Mouse (Mus musculus) intestine, embryonic 14.5 days (tissue): Measurements from ENCODE around the gene Flad1. TPM values are rescaled to one million over a fixed set of nuclear protein-coding genes. Genes with fewer than 3 reads are reported as not detected.

ENCODE experiments used
- ATAC-seq: fragments of 200-750 bp; cut with Nextera tagmentation; replicated peaks from 2 replicates; pipeline ENCODE4 v1.8.0; 2017; ENCODE audit warnings: low read depth, moderate number of reproducible peaks, moderate TSS enrichment, moderate library complexity; ENCODE audit not compliant: low FRiP score, low TSS enrichment
- DNase-seq: peaks from one replicate; pipeline ENCODE4 v3.0.0-alpha.2; 2018; ENCODE audit warnings: low spot score
- H3K27ac ChIP-seq: fragments of 300-500 bp; sonication (generic); 2 replicates; pipeline ENCODE4 v1.5.1; 2014; ENCODE audit warnings: low read depth, mild to moderate bottlenecking, control low read depth
- H3K27me3 ChIP-seq: fragments of 300-500 bp; sonication (generic); replicated peaks from 2 replicates; pipeline ENCODE4 v1.6.1; 2014; ENCODE audit warnings: low read length, control low read depth; ENCODE audit not compliant: control insufficient read depth, insufficient read depth
- H3K36me3 ChIP-seq: fragments of 300-500 bp; sonication (generic); 2 replicates; pipeline ENCODE4 v1.6.1; 2014; ENCODE audit warnings: low read length, control low read depth; ENCODE audit not compliant: control insufficient read depth, insufficient read depth
- H3K4me1 ChIP-seq: fragments of 300-500 bp; sonication (generic); replicated peaks from 2 replicates; pipeline ENCODE4 v1.6.1; 2014; ENCODE audit warnings: low read length, control low read depth, mixed read lengths; ENCODE audit not compliant: control insufficient read depth, insufficient read depth
- H3K4me2 ChIP-seq: fragments of 300-500 bp; sonication (generic); 2 replicates; pipeline ENCODE4 v1.6.1; 2014; ENCODE audit warnings: low read length
- H3K4me3 ChIP-seq: fragments of 300-500 bp; sonication (generic); 2 replicates; pipeline ENCODE4 v1.5.1; 2014; ENCODE audit warnings: low read depth, low read length, control low read depth, mixed read lengths
- H3K9ac ChIP-seq: fragments of 300-500 bp; sonication (generic); 2 replicates; pipeline ENCODE4 v1.6.1; 2014; ENCODE audit warnings: mild to moderate bottlenecking, low read length
- H3K9me3 ChIP-seq: fragments of 300-500 bp; sonication (generic); 2 replicates; pipeline ENCODE4 v1.6.1; 2016; ENCODE audit warnings: low read length, control low read depth; ENCODE audit not compliant: control insufficient read depth
- WGBS: fragments of 180-500 bp; shearing (Covaris S2); extraction: QIAGEN DNeasy Blood & Tissue Kit; methylation state at CpG from one replicate; pipeline ENCODE4 v1.1.7; 2014; 5-methylcytosine and 5-hydroxymethylcytosine counted together
- polyA plus RNA-seq: library from polyadenylated mRNA; unstranded; fragments of >200 nt; fragmentation: Nextera tagmentation; extraction: Ambion mirVana; gene quantifications from 2 replicates; pipeline ENCODE4 v1.2.1, GENCODE M21; 2014

Gene Flad1
- polyA plus RNA-seq, 1 experiment from 2014 or later, result 28.7 TPM

DNA sequence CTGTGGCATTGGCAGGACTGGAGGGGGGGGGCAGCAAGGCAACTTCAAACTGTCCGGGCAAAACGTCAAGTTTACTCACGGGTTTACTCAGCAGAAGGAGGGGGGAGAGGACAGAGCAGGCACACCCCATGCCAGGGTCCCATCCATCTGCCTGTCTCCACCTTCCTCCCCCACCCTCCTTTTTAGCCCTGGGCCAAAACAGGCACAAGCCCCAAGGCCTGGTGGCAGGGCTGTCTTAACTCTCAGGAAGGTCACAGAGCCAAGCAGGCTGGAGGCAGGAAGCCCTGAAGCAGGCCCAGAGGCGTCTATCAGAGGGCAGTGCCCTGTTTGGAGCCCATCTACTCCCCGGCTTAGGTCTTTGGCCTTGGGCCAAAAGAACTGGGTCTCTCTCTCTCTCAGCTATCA lies 21.6 kb downstream of the Flad1 start:
- H3K27ac ChIP-seq, result peak overlapping the region; percentile 2; the same call in 1 of the 2 replicates
- no peaks in the 10 kb centered on the region for H3K27me3 ChIP-seq
- H3K4me3 ChIP-seq, result no peak overlapping the region
- no peaks in the 10 kb centered on the region for H3K9me3 ChIP-seq
- peak overlapping the region; percentile 99 for H3K4me2 ChIP-seq
- no peak for DNase-seq
- no peak for ATAC-seq
- no peaks in the 10 kb centered on the region for H3K36me3 ChIP-seq
- peaks cover 35% of the 10 kb centered on the region for H3K4me1 ChIP-seq
- WGBS, result 37% methylated on average over 5 of the region's 5 CpGs
- no peak overlapping the region for H3K9ac ChIP-seq

DNA sequence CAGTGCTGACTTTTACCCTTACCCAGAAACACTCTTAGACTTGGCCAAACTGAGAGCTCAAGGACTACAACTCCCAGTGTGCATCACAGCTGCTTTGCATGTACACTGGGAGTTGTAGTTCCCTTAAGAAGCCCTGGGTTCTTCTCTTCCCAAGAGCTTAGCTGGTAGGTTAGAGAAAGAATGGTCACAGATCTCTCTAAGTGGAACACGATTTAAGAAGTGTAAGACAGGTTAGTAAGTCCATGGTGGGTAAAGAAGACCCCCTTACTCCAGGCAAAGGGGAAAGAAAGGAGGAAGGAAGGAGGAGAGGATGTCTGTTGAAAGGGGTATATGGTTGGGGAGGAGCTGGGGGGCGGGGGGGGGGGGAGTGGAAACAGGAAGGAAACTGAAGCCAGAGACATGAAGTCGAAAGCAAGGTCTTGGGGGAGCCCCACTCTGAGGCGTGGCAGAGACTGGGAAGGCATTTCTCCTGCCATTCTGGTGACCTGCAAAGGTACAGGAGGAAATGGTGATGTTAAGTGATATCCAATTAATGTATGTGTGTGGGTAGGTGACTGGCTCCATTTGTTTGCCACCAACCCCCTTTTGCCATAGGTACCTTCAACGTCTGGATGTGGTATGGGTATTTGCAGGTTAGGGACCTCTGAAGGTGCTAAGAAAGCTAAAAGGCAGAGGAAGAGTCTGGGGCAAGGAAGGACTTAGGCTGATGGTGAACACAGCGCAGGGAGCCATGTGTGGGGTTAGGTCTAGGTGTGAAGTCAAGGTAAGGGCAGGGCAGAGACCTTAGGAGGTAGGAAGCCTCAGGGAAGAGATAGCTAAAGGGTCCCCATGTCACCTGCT lies 22.5 kb downstream of the Flad1 start:
- H3K9ac ChIP-seq, result no peak overlapping the region
- DNase-seq, result no peak
- no peaks in the 10 kb centered on the region for H3K36me3 ChIP-seq
- H3K4me3 ChIP-seq, result no peak overlapping the region
- no peaks in the 10 kb centered on the region for H3K27me3 ChIP-seq
- H3K4me2 ChIP-seq, result no peak overlapping the region
- H3K27ac ChIP-seq, result no peak overlapping the region; the same call in 1 of the 2 replicates
- ATAC-seq, result no peak
- H3K4me1 ChIP-seq, result peaks cover 40% of the 10 kb centered on the region
- H3K9me3 ChIP-seq, result no peaks in the 10 kb centered on the region
- 52% methylated on average over 6 of the region's 6 CpGs for WGBS

DNA sequence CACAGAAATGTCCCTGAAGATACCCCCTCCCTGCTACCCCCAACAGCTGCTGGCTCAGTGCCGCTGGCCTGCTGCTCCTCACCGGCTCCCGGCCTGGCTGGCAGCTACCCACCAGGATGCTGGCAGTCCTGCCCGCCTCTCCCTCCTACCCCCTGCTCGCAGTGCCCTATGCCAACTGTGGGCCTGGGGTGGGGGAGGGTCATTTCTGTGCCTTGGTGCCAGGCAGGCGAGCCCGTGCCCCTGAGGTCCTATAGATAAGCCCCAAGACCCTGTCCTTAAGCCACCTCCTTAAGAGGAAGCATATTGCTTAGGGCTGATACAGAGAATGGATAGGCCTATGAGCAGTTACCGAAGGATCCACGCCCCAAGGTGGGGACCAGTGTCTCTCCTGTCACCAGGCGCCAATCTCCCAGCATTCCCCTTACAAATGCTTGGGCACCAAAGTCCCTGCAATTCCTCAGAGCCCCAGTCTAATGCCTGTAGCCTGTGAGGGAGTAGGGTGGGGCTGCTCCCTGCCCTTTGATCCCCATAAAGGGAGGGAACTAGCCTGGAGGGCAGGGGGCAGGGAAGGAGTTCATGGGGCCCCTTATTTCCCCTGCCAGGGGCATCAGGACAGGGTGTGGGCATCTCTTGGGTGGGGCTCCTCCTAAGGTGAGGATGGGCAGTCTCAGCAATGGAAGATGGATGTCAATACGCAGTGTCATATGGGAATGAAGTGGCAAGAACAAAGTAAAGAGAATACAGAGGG lies 23.4 kb downstream of the Flad1 start:
- ATAC-seq (peak; percentile 29), DNase-seq (peak; percentile 65)
- Histone ChIP-seq H3K4me1 (peaks cover 40% of the 10 kb centered on the region), H3K27me3 (no peaks in the 10 kb centered on the region), H3K4me3 (no peak overlapping the region), H3K4me2 (0 out of 2 replicates have a peak overlapping the region, but pooled peaks have one; percentile 23), H3K36me3 (no peaks in the 10 kb centered on the region), H3K27ac (peak overlapping the region; percentile 51; the same call in 1 of the 2 replicates), H3K9ac (no peak overlapping the region), H3K9me3 (no peaks in the 10 kb centered on the region)
- WGBS, result 67% methylated on average over 11 of the region's 11 CpGs

DNA sequence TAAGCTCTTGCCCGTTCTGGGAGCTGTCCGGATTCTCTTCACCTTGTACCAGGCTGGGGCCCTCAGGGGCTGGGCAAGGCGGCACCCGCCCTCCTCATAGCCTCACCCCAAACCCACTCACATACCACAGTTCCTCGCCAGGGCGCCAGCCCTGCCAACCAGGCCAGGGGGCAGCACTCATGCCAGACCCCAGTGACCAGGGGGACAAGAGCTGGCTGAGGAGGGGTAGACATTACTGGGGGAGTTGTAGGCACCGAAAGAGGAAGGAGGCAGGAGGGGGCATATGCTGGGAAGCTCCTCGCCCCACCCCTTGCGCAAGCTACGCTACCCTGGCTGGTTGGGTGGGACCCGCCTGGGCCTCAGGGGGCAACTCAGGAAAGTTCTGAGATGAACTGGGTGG lies 24.0 kb downstream of the Flad1 start:
- Histone ChIP-seq H3K9ac (no peak overlapping the region), H3K4me2 (peak overlapping the region; percentile 23; the same call in 1 of the 2 replicates), H3K4me3 (no peak overlapping the region), H3K36me3 (no peaks in the 10 kb centered on the region), H3K27ac (no peak overlapping the region), H3K4me1 (peaks cover 40% of the 10 kb centered on the region), H3K27me3 (no peaks in the 10 kb centered on the region), H3K9me3 (no peaks in the 10 kb centered on the region)
- ATAC-seq, result no peak
- no peak for DNase-seq
- 84% methylated on average over 11 of the region's 11 CpGs for WGBS

DNA sequence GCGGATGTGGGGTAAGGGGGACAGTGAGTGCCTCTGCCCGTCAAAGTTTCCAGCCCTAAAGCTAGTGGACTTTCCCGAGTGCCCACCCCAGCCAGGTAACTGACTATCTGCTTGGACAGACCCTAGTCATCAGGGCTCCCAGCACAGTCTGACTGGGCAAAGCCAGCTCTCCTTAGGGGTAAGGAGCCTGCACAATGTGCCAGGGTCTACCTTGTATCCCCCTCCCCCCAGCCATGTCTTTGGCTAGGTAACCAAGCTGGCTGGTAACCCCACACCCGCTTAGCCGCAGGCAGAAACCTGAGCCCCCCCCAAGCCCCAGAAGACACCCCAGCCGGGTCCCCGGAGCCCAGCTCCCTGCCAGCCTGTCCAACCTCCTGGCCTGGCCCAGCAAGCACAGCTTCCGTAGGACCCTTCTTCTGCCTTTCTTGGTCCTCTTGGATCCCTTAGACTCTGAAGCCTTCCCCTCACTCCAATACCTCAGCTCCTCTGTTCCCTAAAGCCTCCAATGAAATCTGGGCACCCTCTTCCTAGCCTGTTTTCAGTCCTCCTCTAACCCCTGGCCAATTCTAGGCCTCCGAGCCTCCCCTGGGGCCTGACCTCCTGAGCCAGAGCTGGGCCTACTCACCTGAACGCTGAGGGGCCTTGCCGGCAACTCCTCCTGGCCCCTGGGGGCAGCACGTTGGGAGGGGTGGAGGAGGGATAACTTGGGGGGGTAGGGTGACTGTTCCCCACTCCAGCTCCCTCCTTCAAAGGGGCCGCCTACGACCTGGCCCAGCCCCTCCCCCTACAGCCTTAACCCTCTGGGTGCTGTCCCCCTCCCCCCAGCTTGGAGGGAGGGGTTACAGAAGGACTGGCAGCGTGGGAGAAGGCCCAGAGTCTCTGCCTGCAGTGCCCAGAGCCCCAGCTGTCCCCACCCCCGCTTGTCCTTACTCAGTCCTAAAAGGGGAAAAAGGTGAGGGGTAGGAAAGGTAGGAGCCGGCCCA lies 24.9 kb downstream of the Flad1 start:
- peak overlapping the region; percentile 23; the same call in 1 of the 2 replicates for H3K4me2 ChIP-seq
- H3K4me3 ChIP-seq, result no peak overlapping the region
- no peak for ATAC-seq
- WGBS, result 62% methylated on average over 17 of the region's 17 CpGs
- no peaks in the 10 kb centered on the region for H3K36me3 ChIP-seq
- no peak overlapping the region for H3K27ac ChIP-seq
- no peak for DNase-seq
- peaks cover 38% of the 10 kb centered on the region for H3K4me1 ChIP-seq
- no peaks in the 10 kb centered on the region for H3K9me3 ChIP-seq
- no peaks in the 10 kb centered on the region for H3K27me3 ChIP-seq
- no peak overlapping the region for H3K9ac ChIP-seq

DNA sequence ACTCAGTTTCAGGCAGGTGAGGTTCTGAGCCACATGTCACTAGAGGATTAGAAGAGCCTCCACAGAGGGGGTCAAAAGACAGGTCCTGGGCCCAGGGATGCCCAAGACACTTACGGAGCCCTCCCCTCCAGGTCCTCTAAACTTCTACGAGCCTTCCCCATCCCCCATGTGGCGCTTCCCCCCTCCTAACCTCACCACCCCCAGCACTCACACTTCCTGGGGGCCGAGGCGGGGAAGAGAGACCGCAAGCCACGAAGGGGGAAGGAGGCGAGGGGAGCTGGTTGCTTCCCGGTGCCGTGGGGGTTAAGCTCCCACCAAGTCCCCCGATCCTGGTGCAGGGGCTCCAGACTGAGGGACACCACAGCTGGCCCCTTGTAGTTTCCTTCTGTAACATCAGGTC lies 26.2 kb downstream of the Flad1 start:
- Histone ChIP-seq H3K4me3 (no peak overlapping the region), H3K27ac (no peak overlapping the region), H3K36me3 (peaks cover 2% of the 10 kb centered on the region; the same call in 1 of the 2 replicates), H3K4me1 (peaks cover 30% of the 10 kb centered on the region), H3K4me2 (peak overlapping the region; percentile 3; the same call in 1 of the 2 replicates), H3K9me3 (no peaks in the 10 kb centered on the region), H3K9ac (no peak overlapping the region), H3K27me3 (no peaks in the 10 kb centered on the region)
- WGBS, result 42% methylated on average over 11 of the region's 11 CpGs
- no peak for ATAC-seq
- no peak for DNase-seq

DNA sequence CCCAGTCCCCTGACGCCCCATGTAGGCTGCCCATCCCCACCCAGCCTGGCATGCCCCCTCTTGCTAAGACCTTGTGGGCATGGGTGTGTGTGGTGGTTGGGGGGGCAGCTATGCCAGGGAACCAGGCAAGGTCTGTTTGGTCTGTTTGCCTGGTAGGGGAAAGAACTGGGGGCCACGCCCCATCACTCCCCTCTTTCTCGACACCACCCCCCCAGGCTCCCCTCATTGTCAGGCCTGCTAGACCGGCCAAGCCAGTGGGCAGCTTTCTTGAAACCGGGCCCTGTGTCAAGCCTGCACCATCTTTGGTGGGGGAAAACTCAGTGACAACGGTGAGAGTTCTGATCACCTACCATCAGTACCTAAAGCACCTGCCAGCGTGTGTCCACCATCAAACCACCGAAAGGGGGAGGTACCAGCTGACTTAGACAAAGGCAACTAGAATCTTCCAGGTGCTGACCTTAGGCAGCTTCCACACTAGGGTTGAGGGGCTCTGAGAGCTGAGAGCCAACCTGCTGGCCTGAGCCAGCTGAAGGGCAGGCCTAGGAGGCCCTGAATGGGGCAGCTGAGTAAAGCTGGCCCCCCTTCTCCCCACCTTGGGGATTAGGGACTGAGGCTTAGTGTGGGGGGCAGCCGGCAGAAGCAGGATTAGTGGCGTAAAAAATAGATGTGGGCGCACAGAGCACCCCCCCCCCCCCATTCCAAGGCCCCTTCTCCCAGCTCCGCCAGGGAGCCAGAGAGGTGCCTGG lies 27.2 kb downstream of the Flad1 start:
- Histone ChIP-seq H3K27me3 (no peaks in the 10 kb centered on the region), H3K9me3 (no peaks in the 10 kb centered on the region), H3K4me2 (no peak overlapping the region; the same call in 1 of the 2 replicates), H3K27ac (no peak overlapping the region), H3K4me1 (peaks cover 23% of the 10 kb centered on the region), H3K9ac (no peak overlapping the region), H3K4me3 (no peak overlapping the region), H3K36me3 (peaks cover 7% of the 10 kb centered on the region)
- no peak for ATAC-seq
- WGBS, result 72% methylated on average over 12 of the region's 12 CpGs
- no peak for DNase-seq
